Comparison of ENCODE assay signal across 21 mouse cellular contexts in genomic region chr14:57945834-57946233, GRCm38 (mm10). TPM values are rescaled to one million over a fixed set of nuclear protein-coding genes. Genes with fewer than 3 reads are reported as not detected.
DNase-seq lines count a peak whose midpoint lies in the region; ATAC-seq and TF ChIP-seq lines count a peak whose summit lies in the region.
"Had no signal": no experiment of that assay in that cellular context is flagged by ENCODE, and none has a peak within 500 bp of the region (broad histone marks: within the 10 kb centered on the region; RNA-seq: fewer than 3 reads in every experiment).

No protein-coding gene starts in this region.

- TF ChIP-seq POLR2A in thymus, adult 2 months (IDR thresholded peaks at IDR 0.05; ENCODE audit: control insufficient read depth, extremely low read depth, insufficient read depth, low read length, poor library complexity) = no peak

- no peak overlapping the region for H3K4me3 ChIP-seq in heart, embryonic 11.5 days (ENCODE audit: low read depth, low read length)
- no peak overlapping the region for H3K4me3 ChIP-seq in left cerebral cortex, adult 2 months
- no peak overlapping the region for H3K4me3 ChIP-seq in forebrain, postnatal 0 days (ENCODE audit: low read depth, low read length)
- H3K4me3 ChIP-seq in thymus, adult 2 months (ENCODE audit: control insufficient read depth, insufficient read depth, low read length) = no peak overlapping the region
- H3K4me3 ChIP-seq: erythroblast, embryonic 14.5 days; forebrain, embryonic 15.5 days; limb, embryonic 12.5 days; megakaryocyte, embryonic 14.5 days; neural tube, embryonic 13.5 days had no signal

- DNase-seq in brain, adult 2 months (ENCODE audit: low read depth, low spot score) = peak; percentile 27
- peak; percentile 60 to 76 for DNase-seq in gastrocnemius, adult 8-10 months (ENCODE audit: low spot score in 2 of 2)
- DNase-seq in heart, postnatal 25 days (ENCODE audit: low spot score) = peak; percentile 51
- DNase-seq in left cerebral cortex, adult 2 months (ENCODE audit: extremely low spot score in 1 of 2, low spot score in 2 of 2) = no peak
- DNase-seq in forebrain, postnatal 0 days = no peak
- no peak for DNase-seq in thymus, adult 2 months
- DNase-seq: cerebellum, adult 11-12 months; kidney, adult 9 months; kidney, postnatal 4 days; lung, postnatal 10 days; retina, postnatal 1 day; spleen, adult 18-20 months; thymus, postnatal 36 days had no signal

- 59% methylated on average over 4 of the region's 4 CpGs for WGBS in heart, embryonic 11.5 days (ENCODE audit: insufficient replicate concordance)
- WGBS in forebrain, postnatal 0 days = 77% methylated on average over 4 of the region's 4 CpGs
- WGBS in thymus, adult 2 months = 92% methylated on average over 4 of the region's 4 CpGs

- H3K36me3 ChIP-seq in heart, embryonic 11.5 days (ENCODE audit: control insufficient read depth, insufficient read depth, low read length) = peaks cover 8% of the 10 kb centered on the region
- peaks cover 39% of the 10 kb centered on the region for H3K36me3 ChIP-seq in forebrain, postnatal 0 days (ENCODE audit: insufficient read depth)
- H3K36me3 ChIP-seq in thymus, adult 2 months (ENCODE audit: control insufficient read depth, insufficient read depth, low read length) = no peaks in the 10 kb centered on the region

- no peak overlapping the region for H3K4me2 ChIP-seq in heart, embryonic 11.5 days
- no peak overlapping the region for H3K4me2 ChIP-seq in forebrain, postnatal 0 days (ENCODE audit: low read depth)
- H3K4me2 ChIP-seq: forebrain, embryonic 15.5 days; limb, embryonic 12.5 days; neural tube, embryonic 13.5 days had no signal

- no peaks in the 10 kb centered on the region for H3K27me3 ChIP-seq in heart, embryonic 11.5 days (ENCODE audit: control insufficient read depth, insufficient read depth, low read length)
- no peaks in the 10 kb centered on the region for H3K27me3 ChIP-seq in forebrain, postnatal 0 days (ENCODE audit: insufficient read depth, low read length)
- no peaks in the 10 kb centered on the region for H3K27me3 ChIP-seq in thymus, adult 2 months (ENCODE audit: control insufficient read depth, insufficient read depth, low read length)
- H3K27me3 ChIP-seq: forebrain, embryonic 15.5 days; limb, embryonic 12.5 days; megakaryocyte, embryonic 14.5 days; neural tube, embryonic 13.5 days had no signal

- intact Hi-C loops in heart, postnatal 25 days (cut with DNase I) = no loop called here
- intact Hi-C loops in left cerebral cortex, adult 2 months (cut with DNase I) = no loop called here

- ATAC-seq in heart, embryonic 11.5 days (replicated peaks; ENCODE audit: insufficient number of reproducible peaks, low FRiP score, low TSS enrichment) = no peak
- ATAC-seq in forebrain, postnatal 0 days = no peak
- ATAC-seq: forebrain, embryonic 15.5 days; midbrain, embryonic 16.5 days had no signal

- peak overlapping the region; percentile 46; the same call in 1 of the 2 replicates for H3K27ac ChIP-seq in heart, embryonic 11.5 days (ENCODE audit: low read depth, low read length)
- H3K27ac ChIP-seq in left cerebral cortex, adult 2 months = no peak overlapping the region
- no peak overlapping the region for H3K27ac ChIP-seq in forebrain, postnatal 0 days (ENCODE audit: low read depth, low read length)
- H3K27ac ChIP-seq in thymus, adult 2 months (ENCODE audit: control insufficient read depth, insufficient read depth, low read length) = no peak overlapping the region
- H3K27ac ChIP-seq: forebrain, embryonic 15.5 days; limb, embryonic 12.5 days; liver, embryonic 14.5 days; neural tube, embryonic 13.5 days had no signal

- no peak overlapping the region for H3K9ac ChIP-seq in heart, embryonic 11.5 days (ENCODE audit: low read depth, low read length)
- no peak overlapping the region for H3K9ac ChIP-seq in forebrain, postnatal 0 days
- H3K9ac ChIP-seq: forebrain, embryonic 15.5 days; limb, embryonic 12.5 days; liver, embryonic 14.5 days; neural tube, embryonic 13.5 days had no signal

- H3K9me3 ChIP-seq in heart, embryonic 11.5 days (replicated peaks; ENCODE audit: control insufficient read depth, low read length) = no peaks in the 10 kb centered on the region
- no peaks in the 10 kb centered on the region for H3K9me3 ChIP-seq in forebrain, postnatal 0 days (ENCODE audit: low read length)
- H3K9me3 ChIP-seq: forebrain, embryonic 15.5 days; limb, embryonic 12.5 days; megakaryocyte, embryonic 14.5 days; neural tube, embryonic 13.5 days had no signal

- TF ChIP-seq CTCF in left cerebral cortex, adult 2 months (IDR thresholded peaks at IDR 0.05) = no peak
- no peak for TF ChIP-seq CTCF in forebrain, postnatal 0 days (IDR thresholded peaks at IDR 0.05; ENCODE audit: low read depth)
- TF ChIP-seq CTCF in thymus, adult 2 months (IDR thresholded peaks at IDR 0.05; ENCODE audit: borderline replicate concordance, control insufficient read depth, extremely low read depth, insufficient read depth, low read length, poor library complexity) = no peak

- H3K4me1 ChIP-seq in heart, embryonic 11.5 days (ENCODE audit: control insufficient read depth, insufficient read depth, low read length) = peaks cover 3% of the 10 kb centered on the region; the same call in 1 of the 2 replicates
- H3K4me1 ChIP-seq in forebrain, postnatal 0 days (ENCODE audit: insufficient read depth) = no peaks in the 10 kb centered on the region
- no peaks in the 10 kb centered on the region for H3K4me1 ChIP-seq in thymus, adult 2 months (replicated peaks; ENCODE audit: control insufficient read depth, insufficient read depth, low read length)
- H3K4me1 ChIP-seq: forebrain, embryonic 15.5 days; limb, embryonic 12.5 days; neural tube, embryonic 13.5 days had no signal

RNA-seq across cellular contexts. Expression of gene Micu2, which starts 53.2 kb away (rescaled TPM):
- 10 to 100 TPM; 38.7 to 43.9 (median 41.0) TPM for total RNA-seq in gastrocnemius, adult 8-10 months (2022)
- polyA plus RNA-seq in heart, embryonic 11.5 days (2014; fragmentation: Nextera tagmentation; extraction: Ambion mirVana) = 55.9 and 81.0 TPM in 2 replicates
- 10 to 100 TPM; 63.4 to 65.6 TPM for total RNA-seq in heart, postnatal 25 days (2021)
- total RNA-seq in left cerebral cortex, adult 2 months (2021) = 10 to 100 TPM; 25.6 to 26.0 TPM
- total RNA-seq in forebrain, postnatal 0 days (2014; rRNA removed) = 65.1 and 67.9 TPM in 2 replicates
- polyA plus RNA-seq in forebrain, postnatal 0 days (2015; fragmentation: Nextera tagmentation; extraction: Ambion mirVana) = 66.8 and 72.1 TPM in 2 replicates
- 16.6 and 20.5 TPM in 2 replicates for polyA plus RNA-seq in thymus, adult 2 months (2012; rRNA removed)

RNA-seq across cellular contexts. Expression of gene Zdhhc20, which starts 55.8 kb away (rescaled TPM):
- 1 to 10 TPM; 2.2 to 3.8 (median 2.9) TPM for total RNA-seq in gastrocnemius, adult 8-10 months (2022)
- 39.5 and 52.8 TPM in 2 replicates for polyA plus RNA-seq in heart, embryonic 11.5 days (2014; fragmentation: Nextera tagmentation; extraction: Ambion mirVana)
- 10 to 100 TPM in 1 of 2 experiments, 1 to 10 TPM in 1; 6.9 to 10.9 TPM for total RNA-seq in heart, postnatal 25 days (2021)
- total RNA-seq in left cerebral cortex, adult 2 months (2021) = 10 to 100 TPM; 35.2 to 37.4 TPM
- total RNA-seq in forebrain, postnatal 0 days (2014; rRNA removed) = 26.7 and 35.0 TPM in 2 replicates
- 21.9 and 31.6 TPM in 2 replicates for polyA plus RNA-seq in forebrain, postnatal 0 days (2015; fragmentation: Nextera tagmentation; extraction: Ambion mirVana)
- 11.0 and 12.4 TPM in 2 replicates for polyA plus RNA-seq in thymus, adult 2 months (2012; rRNA removed)
- polyA plus RNA-seq: erythroblast, embryonic 14.5 days had no signal

Comparison
In these comparisons a context has a peak if more than half of its experiments do, and no peak if none do; other contexts are left out.
1. DNase-seq: peak in brain, adult 2 months (single experiment), gastrocnemius, adult 8-10 months (2 of 2) and heart, postnatal 25 days (single experiment); none in left cerebral cortex, adult 2 months (0 of 2), forebrain, postnatal 0 days (single experiment) and thymus, adult 2 months (single experiment).